Mouse (Mus musculus) lung, embryonic 16.5 days (tissue): ENCODE data around the gene Bmyc. TPM values are rescaled to one million over a fixed set of nuclear protein-coding genes. Genes with fewer than 3 reads are reported as not detected.
"Not testable (repeated sequence)": the region's sequence is repeated elsewhere in the genome, so short reads cannot be mapped to it uniquely, and the experiment has no call there.

Source experiments
- ATAC-seq: fragments of 200-750 bp; cut with Nextera tagmentation; 2 replicates; pipeline ENCODE4 v1.8.0; 2017; ENCODE audit warnings: low read depth, mild to moderate bottlenecking, moderate library complexity
- H3K27ac ChIP-seq: fragments of 300-500 bp; sonication (generic); 2 replicates; pipeline ENCODE4 v1.5.1; 2014; ENCODE audit warnings: mild to moderate bottlenecking, control low read depth, low read length
- H3K27me3 ChIP-seq: fragments of 300-500 bp; sonication (generic); 2 replicates; pipeline ENCODE4 v1.6.1; 2014; ENCODE audit warnings: low read depth, low read length, mixed read lengths; ENCODE audit not compliant: control insufficient read depth, insufficient read depth
- H3K36me3 ChIP-seq: fragments of 300-500 bp; sonication (generic); 2 replicates; pipeline ENCODE4 v1.6.1; 2014; ENCODE audit warnings: low read length; ENCODE audit not compliant: control insufficient read depth, insufficient read depth
- H3K4me1 ChIP-seq: fragments of 300-500 bp; sonication (generic); replicated peaks from 2 replicates; pipeline ENCODE4 v1.6.1; 2014; ENCODE audit warnings: low read length, mixed read lengths; ENCODE audit not compliant: control insufficient read depth, insufficient read depth
- H3K4me2 ChIP-seq: fragments of 300-500 bp; sonication (generic); 2 replicates; pipeline ENCODE4 v1.6.1; 2014; ENCODE audit warnings: low read depth, low read length, control low read depth
- H3K4me3 ChIP-seq: fragments of 300-500 bp; sonication (generic); 2 replicates; pipeline ENCODE4 v1.5.1; 2014; ENCODE audit warnings: mild to moderate bottlenecking, low read length, control low read depth
- H3K9ac ChIP-seq: fragments of 300-500 bp; sonication (generic); 2 replicates; pipeline ENCODE4 v1.6.1; 2014; ENCODE audit warnings: low read length, control low read depth
- H3K9me3 ChIP-seq: fragments of 300-500 bp; sonication (generic); 2 replicates; pipeline ENCODE4 v1.6.1; 2016; ENCODE audit warnings: low read length; ENCODE audit not compliant: control insufficient read depth
- WGBS: fragments of 180-500 bp; shearing (Covaris S2); extraction: QIAGEN DNeasy Blood & Tissue Kit; methylation state at CpG from one replicate; pipeline ENCODE4 v1.1.7; 2014; 5-methylcytosine and 5-hydroxymethylcytosine counted together
- polyA plus RNA-seq: library from polyadenylated mRNA; unstranded; fragments of >200 nt; fragmentation: Nextera tagmentation; extraction: Ambion mirVana; gene quantifications from 2 replicates; pipeline ENCODE4 v1.2.1, GENCODE M21; 2015

Gene Bmyc
- polyA plus RNA-seq, 1 experiment from 2014 or later, result 63.4 TPM

GRCm38 (mm10) chr2:25679559-25679958 is 27.0 kb upstream of the Bmyc start:
- Histone ChIP-seq H3K27ac (no peak overlapping the region), H3K4me1 (no peaks in the 10 kb centered on the region), H3K36me3 (no peaks in the 10 kb centered on the region), H3K27me3 (no peaks in the 10 kb centered on the region), H3K4me2 (no peak overlapping the region), H3K9ac (no peak overlapping the region), H3K9me3 (no peaks in the 10 kb centered on the region), H3K4me3 (no peak overlapping the region)
- ATAC-seq, result no peak
- WGBS, result 75% methylated on average over 6 of the region's 6 CpGs

GRCm38 (mm10) chr2:25682426-25682825 is 24.1 kb upstream of the Bmyc start, which contains the start of gene Lcn10:
Gene Lcn10 (plus strand): TSS chr2:25682726.
- H3K36me3 ChIP-seq, result no peaks in the 10 kb centered on the region
- no peak for ATAC-seq
- no peak within 1 kb of the TSS for H3K4me3 ChIP-seq
- no peak within 1 kb of the TSS for H3K27ac ChIP-seq
- H3K9ac ChIP-seq, result no peak within 1 kb of the TSS
- 60% methylated on average over 2 of the region's 2 CpGs for WGBS
- H3K4me1 ChIP-seq, result no peaks in the 10 kb centered on the region
- H3K9me3 ChIP-seq, result no peaks in the 10 kb centered on the region
- no peaks in the 10 kb centered on the region for H3K27me3 ChIP-seq
- H3K4me2 ChIP-seq, result no peak within 1 kb of the TSS

GRCm38 (mm10) chr2:25686941-25687340 is 19.6 kb upstream of the Bmyc start:
- no peak for ATAC-seq
- Histone ChIP-seq H3K36me3 (no peaks in the 10 kb centered on the region), H3K4me2 (no peak overlapping the region), H3K27me3 (no peaks in the 10 kb centered on the region), H3K9me3 (no peaks in the 10 kb centered on the region), H3K9ac (no peak overlapping the region), H3K27ac (no peak overlapping the region), H3K4me1 (no peaks in the 10 kb centered on the region), H3K4me3 (no peak overlapping the region)
- WGBS, result 56% methylated on average over 4 of the region's 4 CpGs

- Histone ChIP-seq H3K27ac (no peak overlapping the region), H3K4me1 (no peaks in the 10 kb centered on the region), H3K9ac (no peak overlapping the region), H3K4me3 (no peak overlapping the region), H3K27me3 (no peaks in the 10 kb centered on the region), H3K9me3 (no peaks in the 10 kb centered on the region), H3K36me3 (no peaks in the 10 kb centered on the region), H3K4me2 (no peak overlapping the region)
- no peak for ATAC-seq
Observed at GRCm38 (mm10) chr2:25694605-25695004, 11.9 kb upstream of the Bmyc start.

GRCm38 (mm10) chr2:25696951-25697350 is 9.6 kb upstream of the Bmyc start:
- no peak overlapping the region for H3K9ac ChIP-seq
- no peak for ATAC-seq
- WGBS, result 51% methylated on average over 4 of the region's 4 CpGs
- H3K36me3 ChIP-seq, result no peaks in the 10 kb centered on the region
- H3K27ac ChIP-seq, result no peak overlapping the region
- H3K4me2 ChIP-seq, result no peak overlapping the region
- no peak overlapping the region for H3K4me3 ChIP-seq
- no peaks in the 10 kb centered on the region for H3K4me1 ChIP-seq
- no peaks in the 10 kb centered on the region for H3K27me3 ChIP-seq
- no peaks in the 10 kb centered on the region for H3K9me3 ChIP-seq

- H3K27me3 ChIP-seq, result no peaks in the 10 kb centered on the region
- H3K4me2 ChIP-seq, result no peak overlapping the region
- WGBS, result 88% methylated on average over 2 of the region's 2 CpGs
- no peak for ATAC-seq
- H3K4me1 ChIP-seq, result no peaks in the 10 kb centered on the region
- no peak overlapping the region for H3K27ac ChIP-seq
- H3K36me3 ChIP-seq, result no peaks in the 10 kb centered on the region
- no peak overlapping the region for H3K9ac ChIP-seq
- no peaks in the 10 kb centered on the region for H3K9me3 ChIP-seq
- no peak overlapping the region for H3K4me3 ChIP-seq
Observed at GRCm38 (mm10) chr2:25698696-25699095, 7.8 kb upstream of the Bmyc start.

GRCm38 (mm10) chr2:25699743-25700142 is 6.8 kb upstream of the Bmyc start, which contains the start of gene Obp2a:
Gene Obp2a (plus strand): TSS chr2:25700043.
- not testable (repeated sequence) for H3K4me1 ChIP-seq, H3K4me2 ChIP-seq, H3K27ac ChIP-seq, ATAC-seq, H3K27me3 ChIP-seq, H3K9ac ChIP-seq, H3K36me3 ChIP-seq, H3K4me3 ChIP-seq, H3K9me3 ChIP-seq
- WGBS, result 51% methylated on average over 3 of the region's 3 CpGs

- no peaks in the 10 kb centered on the region for H3K36me3 ChIP-seq
- H3K4me1 ChIP-seq, result no peaks in the 10 kb centered on the region
- H3K4me2 ChIP-seq, result no peak overlapping the region
- no peaks in the 10 kb centered on the region for H3K9me3 ChIP-seq
- no peak overlapping the region for H3K27ac ChIP-seq
- H3K27me3 ChIP-seq, result no peaks in the 10 kb centered on the region
- H3K4me3 ChIP-seq, result no peak overlapping the region
- WGBS, result 72% methylated on average over 5 of the region's 5 CpGs
- H3K9ac ChIP-seq, result no peak overlapping the region
- no peak for ATAC-seq
Observed at GRCm38 (mm10) chr2:25701001-25701400, 5.5 kb upstream of the Bmyc start.

- H3K27me3 ChIP-seq, result no peaks in the 10 kb centered on the region
- H3K4me3 ChIP-seq, result no peak overlapping the region
- no peaks in the 10 kb centered on the region for H3K36me3 ChIP-seq
- no peak overlapping the region for H3K27ac ChIP-seq
- WGBS, result 62% methylated on average over 4 of the region's 4 CpGs
- H3K9ac ChIP-seq, result no peak overlapping the region
- H3K4me1 ChIP-seq, result peaks cover 10% of the 10 kb centered on the region
- no peaks in the 10 kb centered on the region for H3K9me3 ChIP-seq
- no peak for ATAC-seq
- no peak overlapping the region for H3K4me2 ChIP-seq
Observed at GRCm38 (mm10) chr2:25703706-25704105, 2.8 kb upstream of the Bmyc start.

- Histone ChIP-seq H3K4me3 (no peak overlapping the region), H3K9ac (no peak overlapping the region)
Observed at GRCm38 (mm10) chr2:25708121-25708520, 1.6 kb downstream of the Bmyc start.

More at GRCm38 (mm10) chr2:25708121-25708520, 1.6 kb downstream of the Bmyc start:
- H3K9me3 ChIP-seq, result no peaks in the 10 kb centered on the region
- no peaks in the 10 kb centered on the region for H3K36me3 ChIP-seq
- no peak overlapping the region for H3K27ac ChIP-seq
- peaks cover 10% of the 10 kb centered on the region for H3K4me1 ChIP-seq
- ATAC-seq, result no peak
- H3K27me3 ChIP-seq, result no peaks in the 10 kb centered on the region
- 64% methylated on average over 2 of the region's 2 CpGs for WGBS
- no peak overlapping the region for H3K4me2 ChIP-seq
